Mouse (Mus musculus): Measurements from ENCODE around the gene Tenm4. TPM values are rescaled to one million over a fixed set of nuclear protein-coding genes. Genes with fewer than 3 reads are reported as not detected.

Gene Tenm4
- total and polyA plus RNA-seq, 3 experiments: 0.04 to 0.38 TPM; not detected in 1

GRCm38 (mm10) chr7:96215894-96216509 is 45.0 kb downstream of the Tenm4 start:
- ATAC-seq (ENCODE audit: extremely low read depth, insufficient number of reproducible peaks, low FRiP score, poor library complexity, severe bottlenecking): no peak
- no peak for DNase-seq (ENCODE audit: low spot score)
- Histone ChIP-seq H3K27me3 (ENCODE audit: insufficient read depth, low read length) (no peaks in the 10 kb centered on the region), H3K4me3 (ENCODE audit: low read depth, low read length) (no peak overlapping the region), H3K36me3 (replicated peaks) (no peaks in the 10 kb centered on the region), H3K9me3 (replicated peaks) (peaks cover 49% of the 10 kb centered on the region), H3K4me1 (ENCODE audit: insufficient read depth, low read depth, low read length) (no peaks in the 10 kb centered on the region)
- no peak for TF ChIP-seq TAL1 (conservative IDR thresholded peaks at IDR 0.05; ENCODE audit: low read depth, low read length)
- TF ChIP-seq GATA2 (IDR thresholded peaks at IDR 0.05; ENCODE audit: borderline replicate concordance, low read depth, low read length): no peak
- TF ChIP-seq CTCF (IDR thresholded peaks at IDR 0.05; ENCODE audit: low read depth, low read length): no peak
- no peak for TF ChIP-seq GATA1 (IDR thresholded peaks at IDR 0.05; ENCODE audit: borderline replicate concordance, low read length)
- no peak for TF ChIP-seq POLR2AphosphoS5 (IDR thresholded peaks at IDR 0.05; ENCODE audit: insufficient replicate concordance, low read depth, low read length)

- Histone ChIP-seq H3K36me3 (replicated peaks) (no peaks in the 10 kb centered on the region), H3K9me3 (replicated peaks) (peaks cover 26% of the 10 kb centered on the region), H3K4me1 (ENCODE audit: insufficient read depth, low read depth, low read length) (no peaks in the 10 kb centered on the region), H3K4me3 (ENCODE audit: low read depth, low read length) (no peak overlapping the region), H3K27me3 (ENCODE audit: insufficient read depth, low read length) (no peaks in the 10 kb centered on the region)
- no peak for TF ChIP-seq GATA1 (IDR thresholded peaks at IDR 0.05; ENCODE audit: borderline replicate concordance, low read length)
- no peak for TF ChIP-seq CTCF (IDR thresholded peaks at IDR 0.05; ENCODE audit: low read depth, low read length)
- no peak for TF ChIP-seq POLR2AphosphoS5 (IDR thresholded peaks at IDR 0.05; ENCODE audit: insufficient replicate concordance, low read depth, low read length)
- no peak for TF ChIP-seq TAL1 (conservative IDR thresholded peaks at IDR 0.05; ENCODE audit: low read depth, low read length)
- no peak for TF ChIP-seq GATA2 (IDR thresholded peaks at IDR 0.05; ENCODE audit: borderline replicate concordance, low read depth, low read length)
- DNase-seq (ENCODE audit: low spot score): no peak
- no peak for ATAC-seq (ENCODE audit: extremely low read depth, insufficient number of reproducible peaks, low FRiP score, poor library complexity, severe bottlenecking)
Measured at GRCm38 (mm10) chr7:96219386-96219785, 48.3 kb downstream of the Tenm4 start.

- ATAC-seq (ENCODE audit: extremely low read depth, insufficient number of reproducible peaks, low FRiP score, poor library complexity, severe bottlenecking) (no peak), DNase-seq (ENCODE audit: low spot score) (no peak)
- Histone ChIP-seq H3K27me3 (ENCODE audit: insufficient read depth, low read length) (no peaks in the 10 kb centered on the region), H3K4me1 (ENCODE audit: insufficient read depth, low read depth, low read length) (no peaks in the 10 kb centered on the region), H3K9me3 (replicated peaks) (peaks cover 28% of the 10 kb centered on the region), H3K36me3 (replicated peaks) (no peaks in the 10 kb centered on the region), H3K4me3 (ENCODE audit: low read depth, low read length) (no peak overlapping the region)
- TF ChIP-seq GATA1 (IDR thresholded peaks at IDR 0.05; ENCODE audit: borderline replicate concordance, low read length) (no peak), POLR2AphosphoS5 (IDR thresholded peaks at IDR 0.05; ENCODE audit: insufficient replicate concordance, low read depth, low read length) (no peak), TAL1 (conservative IDR thresholded peaks at IDR 0.05; ENCODE audit: low read depth, low read length) (no peak), GATA2 (IDR thresholded peaks at IDR 0.05; ENCODE audit: borderline replicate concordance, low read depth, low read length) (no peak), CTCF (IDR thresholded peaks at IDR 0.05; ENCODE audit: low read depth, low read length) (no peak)
Measured at GRCm38 (mm10) chr7:96220647-96221046, 49.6 kb downstream of the Tenm4 start.

GRCm38 (mm10) chr7:96222569-96222968 is 51.5 kb downstream of the Tenm4 start:
- no peak for ATAC-seq (ENCODE audit: extremely low read depth, insufficient number of reproducible peaks, low FRiP score, poor library complexity, severe bottlenecking)
- H3K9me3 ChIP-seq (replicated peaks): peaks cover 33% of the 10 kb centered on the region

GRCm38 (mm10) chr7:96228562-96229268 is 57.7 kb downstream of the Tenm4 start:
- DNase-seq (ENCODE audit: low spot score) (no peak), ATAC-seq (ENCODE audit: extremely low read depth, insufficient number of reproducible peaks, low FRiP score, poor library complexity, severe bottlenecking) (no peak)
- H3K27me3 ChIP-seq (ENCODE audit: insufficient read depth, low read length): no peaks in the 10 kb centered on the region
- TF ChIP-seq CTCF (IDR thresholded peaks at IDR 0.05; ENCODE audit: low read depth, low read length): no peak
- TF ChIP-seq GATA1 (IDR thresholded peaks at IDR 0.05; ENCODE audit: borderline replicate concordance, low read length): no peak
- no peak for TF ChIP-seq GATA2 (IDR thresholded peaks at IDR 0.05; ENCODE audit: borderline replicate concordance, low read depth, low read length)
- TF ChIP-seq TAL1 (conservative IDR thresholded peaks at IDR 0.05; ENCODE audit: low read depth, low read length): no peak
- TF ChIP-seq POLR2AphosphoS5 (IDR thresholded peaks at IDR 0.05; ENCODE audit: insufficient replicate concordance, low read depth, low read length): no peak
- H3K4me3 ChIP-seq (ENCODE audit: low read depth, low read length): no peak overlapping the region
- peaks cover 52% of the 10 kb centered on the region for H3K9me3 ChIP-seq (replicated peaks)
- H3K4me1 ChIP-seq (ENCODE audit: insufficient read depth, low read depth, low read length): no peaks in the 10 kb centered on the region
- no peaks in the 10 kb centered on the region for H3K36me3 ChIP-seq (replicated peaks)

More at GRCm38 (mm10) chr7:96222569-96222968, 51.5 kb downstream of the Tenm4 start:
- TF ChIP-seq POLR2AphosphoS5 (IDR thresholded peaks at IDR 0.05; ENCODE audit: insufficient replicate concordance, low read depth, low read length) (no peak), TAL1 (conservative IDR thresholded peaks at IDR 0.05; ENCODE audit: low read depth, low read length) (no peak), CTCF (IDR thresholded peaks at IDR 0.05; ENCODE audit: low read depth, low read length) (no peak), GATA2 (IDR thresholded peaks at IDR 0.05; ENCODE audit: borderline replicate concordance, low read depth, low read length) (no peak), GATA1 (IDR thresholded peaks at IDR 0.05; ENCODE audit: borderline replicate concordance, low read length) (no peak)
- no peak for DNase-seq (ENCODE audit: low spot score)
- H3K27me3 ChIP-seq (ENCODE audit: insufficient read depth, low read length): no peaks in the 10 kb centered on the region
- no peaks in the 10 kb centered on the region for H3K4me1 ChIP-seq (ENCODE audit: insufficient read depth, low read depth, low read length)
- H3K36me3 ChIP-seq (replicated peaks): no peaks in the 10 kb centered on the region
- H3K4me3 ChIP-seq (ENCODE audit: low read depth, low read length): no peak overlapping the region

GRCm38 (mm10) chr7:96230006-96230719 is 59.1 kb downstream of the Tenm4 start:
- Histone ChIP-seq H3K36me3 (replicated peaks) (no peaks in the 10 kb centered on the region), H3K9me3 (replicated peaks) (peaks cover 54% of the 10 kb centered on the region), H3K4me3 (ENCODE audit: low read depth, low read length) (no peak overlapping the region), H3K27me3 (ENCODE audit: insufficient read depth, low read length) (no peaks in the 10 kb centered on the region), H3K4me1 (ENCODE audit: insufficient read depth, low read depth, low read length) (no peaks in the 10 kb centered on the region)
- DNase-seq (ENCODE audit: low spot score): no peak
- TF ChIP-seq GATA1 (IDR thresholded peaks at IDR 0.05; ENCODE audit: borderline replicate concordance, low read length) (no peak), CTCF (IDR thresholded peaks at IDR 0.05; ENCODE audit: low read depth, low read length) (no peak), TAL1 (conservative IDR thresholded peaks at IDR 0.05; ENCODE audit: low read depth, low read length) (no peak), GATA2 (IDR thresholded peaks at IDR 0.05; ENCODE audit: borderline replicate concordance, low read depth, low read length) (no peak), POLR2AphosphoS5 (IDR thresholded peaks at IDR 0.05; ENCODE audit: insufficient replicate concordance, low read depth, low read length) (no peak)
- ATAC-seq (ENCODE audit: extremely low read depth, insufficient number of reproducible peaks, low FRiP score, poor library complexity, severe bottlenecking): no peak

All from G1E (cell line).